Comparison of ENCODE assay signal across 8 mouse cellular contexts in genomic region chr8:47446312-47447046, GRCm38 (mm10). TPM values are rescaled to one million over a fixed set of nuclear protein-coding genes. Genes with fewer than 3 reads are reported as not detected.
DNase-seq lines count a peak whose midpoint lies in the region; ATAC-seq and TF ChIP-seq lines count a peak whose summit lies in the region.

Gene Stox2, minus strand, starts transcription at chr8:47446362.

- H3K4me1 ChIP-seq in limb, embryonic 14.5 days (ENCODE audit: control insufficient read depth, insufficient read depth, low read length) = no peaks in the 10 kb centered on the region

- H3K36me3 ChIP-seq in limb, embryonic 14.5 days (ENCODE audit: control insufficient read depth, insufficient read depth, low read length) = no peaks in the 10 kb centered on the region

- 0 out of 2 replicates have a peak within 1 kb of the TSS, but pooled peaks have one; percentile 5 for H3K4me2 ChIP-seq in limb, embryonic 14.5 days (replicated peaks; ENCODE audit: low read depth, low read length, severe bottlenecking)

- no peak within 1 kb of the TSS for H3K27ac ChIP-seq in limb, embryonic 14.5 days (replicated peaks; ENCODE audit: low read depth, low read length)

- 65% methylated on average over 19 of the region's 19 CpGs for WGBS in limb, embryonic 14.5 days

- no peaks in the 10 kb centered on the region for H3K9me3 ChIP-seq in limb, embryonic 14.5 days (ENCODE audit: control insufficient read depth, low read length)

- H3K27me3 ChIP-seq in limb, embryonic 14.5 days (ENCODE audit: control insufficient read depth, insufficient read depth, low read length) = no peaks in the 10 kb centered on the region

- intact Hi-C loops in heart, postnatal 25 days (cut with DNase I) = no loop called here

- no peak for DNase-seq in frontal cortex, adult 2 months (ENCODE audit: extremely low spot score in 1 of 2, low spot score in 1 of 2)
- no peak for DNase-seq in frontal cortex, postnatal 25 days (ENCODE audit: low spot score in 2 of 2)
- DNase-seq in adrenal gland, postnatal 25 days = no peak
- no peak for DNase-seq in heart, postnatal 25 days (ENCODE audit: low spot score)
- DNase-seq in limb, embryonic 14.5 days (ENCODE audit: low spot score) = no peak
- DNase-seq in cerebellum, postnatal 25 days = no peak
- no peak for DNase-seq in frontal cortex, postnatal 14 days (ENCODE audit: low spot score in 2 of 2)
- no peak for DNase-seq in liver

- no peak within 1 kb of the TSS for H3K4me3 ChIP-seq in limb, embryonic 14.5 days (replicated peaks; ENCODE audit: low read length)

- no peak for ATAC-seq in limb, embryonic 14.5 days (ENCODE audit: low FRiP score, low read depth)

- TF ChIP-seq POLR2A in limb, embryonic 14.5 days (IDR thresholded peaks at IDR 0.05; ENCODE audit: borderline replicate concordance, extremely low read depth, insufficient read depth, insufficient read length) = no peak

- no peak within 1 kb of the TSS for H3K9ac ChIP-seq in limb, embryonic 14.5 days (ENCODE audit: low read depth, low read length, severe bottlenecking)

RNA-seq across cellular contexts. Expression of gene Stox2, which starts in this region (rescaled TPM):
- polyA plus RNA-seq in frontal cortex, adult 2 months (2012; rRNA removed) = 28.0 and 29.4 TPM in 2 replicates
- 13.2 and 13.6 TPM in 2 replicates for total RNA-seq in adrenal gland, postnatal 25 days (2021)
- total RNA-seq in heart, postnatal 25 days (2021) = 10 to 100 TPM; 12.3 to 13.8 TPM
- polyA plus RNA-seq in limb, embryonic 14.5 days (2012; rRNA removed) = 12.2 and 13.7 TPM in 2 replicates
- 17.1 and 20.9 TPM in 2 replicates for polyA plus RNA-seq in limb, embryonic 14.5 days (2014; fragmentation: Nextera tagmentation; extraction: Ambion mirVana)
